Mouse (Mus musculus): ENCODE measurements around the gene Ttc34. TPM values are rescaled to one million over a fixed set of nuclear protein-coding genes. Genes with fewer than 3 reads are reported as not detected.

The Ttc34 gene
- polyA plus RNA-seq, 1 experiment = not detected

DNA sequence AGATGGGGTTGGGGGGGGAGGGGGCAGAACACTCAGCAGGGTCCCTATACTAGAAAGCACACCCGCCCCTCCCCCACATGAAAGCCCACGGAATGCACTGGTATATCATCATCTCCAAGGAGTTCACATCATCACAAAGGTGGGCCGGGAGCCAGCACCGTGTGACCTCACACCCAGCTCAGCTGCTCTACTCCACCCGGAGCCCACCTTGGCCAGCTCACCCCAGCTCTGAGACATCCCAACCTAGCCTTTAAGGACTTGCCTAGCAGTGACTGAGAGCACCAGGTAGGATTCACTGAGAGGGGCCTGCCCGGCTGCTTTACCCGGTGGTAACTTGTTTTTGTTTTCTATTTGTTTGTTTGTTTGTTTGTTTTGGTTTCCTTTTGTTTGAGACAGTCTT is 32.2 kb downstream of the Ttc34 start, which contains the start of gene Mmel1:
TSS of gene Mmel1 (plus strand) at position 146 of the 400 bp plus-strand sequence.
- Histone ChIP-seq H3K4me3 (ENCODE audit: insufficient read depth, low read depth, low read length) (no peak within 1 kb of the TSS), H3K4me1 (ENCODE audit: control insufficient read depth, insufficient read depth, insufficient read length, low read length) (no peaks in the 10 kb centered on the region), H3K27ac (replicated peaks; ENCODE audit: low read depth, low read length) (no peak within 1 kb of the TSS)

- H3K4me1 ChIP-seq (ENCODE audit: control insufficient read depth, insufficient read depth, insufficient read length, low read length) = no peaks in the 10 kb centered on the region
- no peak overlapping the region for H3K4me3 ChIP-seq (ENCODE audit: insufficient read depth, low read depth, low read length)
- no peak overlapping the region for H3K27ac ChIP-seq (replicated peaks; ENCODE audit: low read depth, low read length)
These were observed 33.5 kb downstream of the Ttc34 start for GRCm38 (mm10) chr4:154870721-154871120.

- Histone ChIP-seq H3K4me3 (ENCODE audit: insufficient read depth, low read depth, low read length) (no peak overlapping the region), H3K27ac (replicated peaks; ENCODE audit: low read depth, low read length) (no peak overlapping the region), H3K4me1 (ENCODE audit: control insufficient read depth, insufficient read depth, insufficient read length, low read length) (no peaks in the 10 kb centered on the region)
These were observed 34.5 kb downstream of the Ttc34 start for GRCm38 (mm10) chr4:154871757-154872251.

- no peak overlapping the region for H3K4me3 ChIP-seq (ENCODE audit: insufficient read depth, low read depth, low read length)
- peaks cover under 1% of the 10 kb centered on the region; the same call in 1 of the 2 replicates for H3K4me1 ChIP-seq (ENCODE audit: control insufficient read depth, insufficient read depth, insufficient read length, low read length)
- no peak overlapping the region for H3K27ac ChIP-seq (replicated peaks; ENCODE audit: low read depth, low read length)
These were observed 35.9 kb downstream of the Ttc34 start for GRCm38 (mm10) chr4:154873186-154873585.

DNA sequence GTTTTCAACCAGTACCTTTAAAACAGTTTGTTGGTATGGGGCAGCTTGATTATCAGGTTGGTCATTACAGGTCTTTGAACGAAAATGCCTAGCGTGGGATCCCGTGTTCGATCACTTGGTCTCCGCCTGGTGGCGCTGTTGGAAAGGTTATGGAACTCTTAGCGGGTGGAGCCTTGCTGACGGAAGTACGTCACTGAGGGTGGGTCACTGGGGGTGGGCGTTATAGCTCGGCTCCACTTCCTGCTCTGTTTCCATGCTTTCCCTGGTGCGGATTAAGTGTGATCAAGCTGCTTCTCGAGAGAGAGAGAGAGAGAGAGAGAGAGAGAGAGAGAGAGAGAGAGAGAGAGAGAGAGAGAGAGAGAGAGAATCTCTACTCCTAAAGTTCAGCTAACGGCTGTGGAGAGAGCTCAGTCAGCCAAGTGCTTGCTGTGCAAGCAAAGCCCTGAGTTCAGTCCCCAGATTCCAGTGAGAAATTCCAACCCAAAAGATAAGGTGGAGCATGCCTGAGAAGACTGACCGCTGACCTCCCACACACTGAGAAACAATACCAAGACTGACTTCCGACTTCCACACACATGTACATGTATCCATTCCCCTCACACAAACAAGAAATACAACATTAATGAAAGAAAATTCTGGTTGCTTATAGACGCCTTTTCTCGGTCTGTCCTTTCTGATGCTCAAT is 40.7 kb downstream of the Ttc34 start:
- H3K4me3 ChIP-seq (ENCODE audit: insufficient read depth, low read depth, low read length) = peak overlapping the region; percentile 62
- H3K4me1 ChIP-seq (ENCODE audit: control insufficient read depth, insufficient read depth, insufficient read length, low read length) = peaks cover 4% of the 10 kb centered on the region; the same call in 1 of the 2 replicates
- peak overlapping the region; percentile 89 for H3K27ac ChIP-seq (replicated peaks; ENCODE audit: low read depth, low read length)

- no peak overlapping the region for H3K27ac ChIP-seq (replicated peaks; ENCODE audit: low read depth, low read length)
- H3K4me3 ChIP-seq (ENCODE audit: insufficient read depth, low read depth, low read length) = no peak overlapping the region
- H3K4me1 ChIP-seq (ENCODE audit: control insufficient read depth, insufficient read depth, insufficient read length, low read length) = peaks cover 4% of the 10 kb centered on the region; the same call in 1 of the 2 replicates
These were observed 43.5 kb downstream of the Ttc34 start for GRCm38 (mm10) chr4:154880730-154881129.

- no peak overlapping the region for H3K4me3 ChIP-seq (ENCODE audit: insufficient read depth, low read depth, low read length)
- no peak overlapping the region for H3K27ac ChIP-seq (replicated peaks; ENCODE audit: low read depth, low read length)
- peaks cover 4% of the 10 kb centered on the region; the same call in 1 of the 2 replicates for H3K4me1 ChIP-seq (ENCODE audit: control insufficient read depth, insufficient read depth, insufficient read length, low read length)
These were observed 44.9 kb downstream of the Ttc34 start for GRCm38 (mm10) chr4:154882014-154882659.

DNA sequence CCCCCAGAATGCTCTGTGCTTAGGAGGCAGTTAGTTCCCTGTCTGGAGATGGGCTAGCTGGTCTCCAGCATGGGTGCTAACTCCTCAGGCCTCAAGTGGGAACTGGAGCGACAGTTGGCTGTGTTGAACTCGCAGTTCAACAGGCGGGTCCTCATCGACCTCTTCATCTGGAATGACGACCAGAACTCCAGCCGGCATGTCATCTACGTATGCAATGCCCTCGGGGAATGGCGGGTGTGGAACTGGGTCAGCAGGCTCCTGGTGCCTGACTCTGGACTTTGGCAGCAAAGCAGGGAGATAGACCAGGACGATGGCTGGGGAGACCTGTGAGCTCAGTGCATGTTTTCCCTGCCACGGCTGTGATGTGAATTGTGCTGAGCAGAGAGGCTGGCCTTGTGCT is 48.2 kb downstream of the Ttc34 start:
- no peaks in the 10 kb centered on the region for H3K4me1 ChIP-seq (ENCODE audit: control insufficient read depth, insufficient read depth, insufficient read length, low read length)
- no peak overlapping the region for H3K27ac ChIP-seq (replicated peaks; ENCODE audit: low read depth, low read length)
- H3K4me3 ChIP-seq (ENCODE audit: insufficient read depth, low read depth, low read length) = no peak overlapping the region

DNA sequence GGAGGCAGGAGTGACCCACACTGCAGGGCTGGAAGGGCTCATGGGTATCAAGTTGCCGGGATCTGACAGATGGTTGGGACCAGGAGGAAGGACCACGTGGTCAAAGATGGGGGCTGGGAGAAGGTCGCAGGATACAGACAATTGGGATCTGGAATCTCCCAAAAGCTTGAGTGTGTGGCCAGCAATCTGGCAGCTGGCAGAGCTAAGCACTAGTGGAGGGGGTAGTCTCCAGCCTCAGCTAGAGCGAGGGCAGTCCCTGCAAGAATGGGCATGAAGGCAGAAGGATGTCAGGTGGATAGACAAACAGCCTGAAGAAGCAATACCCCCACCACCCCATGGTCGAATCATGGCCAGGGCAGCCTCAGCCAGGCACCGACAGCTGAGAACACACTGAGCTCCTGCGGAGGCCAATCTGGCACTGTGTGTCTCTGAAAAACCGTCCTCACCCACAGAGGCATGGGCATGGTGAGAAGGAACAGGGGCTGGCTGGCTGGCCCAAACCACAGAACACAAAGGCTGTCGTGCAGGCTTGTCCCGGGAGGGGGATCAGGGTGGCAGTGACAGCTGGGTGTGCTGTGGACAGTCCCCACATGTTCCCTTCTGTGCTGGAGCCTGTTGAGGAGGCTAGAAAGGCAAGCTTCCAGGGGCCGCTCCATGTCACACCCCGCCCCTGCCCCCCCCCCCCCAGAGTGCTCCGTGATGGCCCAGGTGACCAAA is 49.8 kb downstream of the Ttc34 start:
- no peak overlapping the region for H3K27ac ChIP-seq (replicated peaks; ENCODE audit: low read depth, low read length)
- no peak overlapping the region for H3K4me3 ChIP-seq (ENCODE audit: insufficient read depth, low read depth, low read length)
- no peaks in the 10 kb centered on the region for H3K4me1 ChIP-seq (ENCODE audit: control insufficient read depth, insufficient read depth, insufficient read length, low read length)

DNA sequence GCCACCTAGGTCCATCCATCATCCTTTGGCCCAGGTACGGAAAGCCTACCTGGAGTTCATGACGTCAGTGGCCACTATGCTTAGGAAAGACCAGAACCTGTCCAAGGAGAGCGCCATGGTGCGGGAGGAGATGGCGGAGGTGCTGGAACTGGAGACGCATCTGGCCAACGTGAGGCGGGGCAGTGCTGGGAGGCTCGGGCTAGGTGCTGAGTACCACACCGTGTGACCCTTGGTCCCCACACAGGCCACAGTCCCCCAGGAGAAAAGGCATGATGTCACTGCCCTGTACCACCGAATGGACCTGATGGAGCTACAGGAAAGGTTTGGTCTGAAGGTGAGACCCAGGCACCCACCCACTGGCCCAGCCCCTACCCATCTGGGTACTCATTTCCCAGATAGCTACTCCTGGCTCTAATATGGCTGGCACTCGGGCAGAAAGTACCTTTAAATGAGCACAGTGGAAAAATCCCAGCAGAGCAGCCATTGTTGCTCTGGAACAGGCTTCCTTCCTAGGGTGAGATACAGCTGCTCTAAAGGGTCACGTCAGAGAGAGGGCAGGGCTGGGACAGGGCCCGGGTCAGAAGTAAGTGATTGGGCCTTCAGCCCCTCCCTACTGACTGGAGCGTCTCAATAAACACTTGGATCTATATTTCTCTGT is 50.5 kb downstream of the Ttc34 start:
- Histone ChIP-seq H3K4me1 (ENCODE audit: control insufficient read depth, insufficient read depth, insufficient read length, low read length) (no peaks in the 10 kb centered on the region), H3K4me3 (ENCODE audit: insufficient read depth, low read depth, low read length) (no peak overlapping the region), H3K27ac (replicated peaks; ENCODE audit: low read depth, low read length) (no peak overlapping the region)

- Histone ChIP-seq H3K27ac (replicated peaks; ENCODE audit: low read depth, low read length) (no peak overlapping the region), H3K4me3 (ENCODE audit: insufficient read depth, low read depth, low read length) (no peak overlapping the region)
These were observed 53.6 kb downstream of the Ttc34 start for GRCm38 (mm10) chr4:154890887-154891286.

GRCm38 (mm10) chr4:154895549-154895948 is 58.3 kb downstream of the Ttc34 start:
- Histone ChIP-seq H3K4me3 (ENCODE audit: insufficient read depth, low read depth, low read length) (no peak overlapping the region), H3K4me1 (ENCODE audit: control insufficient read depth, insufficient read depth, insufficient read length, low read length) (peaks cover 5% of the 10 kb centered on the region; the same call in 1 of the 2 replicates), H3K27ac (replicated peaks; ENCODE audit: low read depth, low read length) (no peak overlapping the region)

More at GRCm38 (mm10) chr4:154890887-154891286, 53.6 kb downstream of the Ttc34 start:
- H3K4me1 ChIP-seq (ENCODE audit: control insufficient read depth, insufficient read depth, insufficient read length, low read length) = no peaks in the 10 kb centered on the region

- H3K27ac ChIP-seq (replicated peaks; ENCODE audit: low read depth, low read length) = no peak overlapping the region
- peaks cover 5% of the 10 kb centered on the region; the same call in 1 of the 2 replicates for H3K4me1 ChIP-seq (ENCODE audit: control insufficient read depth, insufficient read depth, insufficient read length, low read length)
- peak overlapping the region; percentile 58 for H3K4me3 ChIP-seq (ENCODE audit: insufficient read depth, low read depth, low read length)
These were observed 60.6 kb downstream of the Ttc34 start for GRCm38 (mm10) chr4:154897676-154898465.
